Mouse (Mus musculus) megakaryocyte, embryonic 14.5 days (primary cell): ENCODE results near the gene Olfr1431. TPM values are rescaled to one million over a fixed set of nuclear protein-coding genes. Genes with fewer than 3 reads are reported as not detected.
"Not testable (repeated sequence)": the region's sequence is repeated elsewhere in the genome, so short reads cannot be mapped to it uniquely, and the experiment has no call there.

Experiments used
- H3K27me3 ChIP-seq: replicated peaks from 2 replicates; pipeline ENCODE3; 2012; ENCODE audit warnings: inconsistent platforms
- H3K36me3 ChIP-seq: replicated peaks from 2 replicates; pipeline ENCODE3; 2012; ENCODE audit warnings: low read length, inconsistent platforms, mixed read lengths
- H3K4me1 ChIP-seq: 2 replicates; pipeline ENCODE4 v1.6.1; 2012; ENCODE audit warnings: inconsistent platforms
- H3K4me3 ChIP-seq: replicated peaks from 2 replicates; pipeline ENCODE3; 2012; ENCODE audit warnings: moderate library complexity, mild to moderate bottlenecking, inconsistent platforms
- H3K9me3 ChIP-seq: 2 replicates; pipeline ENCODE4 v1.6.1; 2012; ENCODE audit warnings: inconsistent platforms
- FLI1 ChIP-seq: IDR thresholded peaks from 2 replicates; pipeline ENCODE4 v1.6.1; 2012; ENCODE audit warnings: low read length, inconsistent platforms, mixed read lengths
- GATA1 ChIP-seq: IDR thresholded peaks from 3 replicates; pipeline ENCODE4 v1.6.1; 2012; ENCODE audit warnings: mixed read lengths, low read length, inconsistent platforms, borderline replicate concordance
- polyA plus RNA-seq: library from polyadenylated mRNA; stranded (reverse); fragments of >175 nt; gene quantifications from 2 replicates; pipeline ENCODE4 v1.2.3, GENCODE M21; 2012; ENCODE audit warnings: low replicate concordance; ENCODE audit not compliant: insufficient read depth

Gene Olfr1431
- not detected in 2 replicates for polyA plus RNA-seq

GRCm38 (mm10) chr19:12200334-12200733 lies at the start of gene Olfr1431:
Gene Olfr1431, plus strand, starts transcription at chr19:12200634.
- no peaks in the 10 kb centered on the region for H3K4me1 ChIP-seq
- no peak for TF ChIP-seq GATA1
- TF ChIP-seq FLI1: no peak
- no peak within 1 kb of the TSS for H3K4me3 ChIP-seq
- H3K36me3 ChIP-seq: no peaks in the 10 kb centered on the region
- H3K9me3 ChIP-seq: no peaks in the 10 kb centered on the region
- no peaks in the 10 kb centered on the region for H3K27me3 ChIP-seq

- H3K4me1 ChIP-seq, H3K9me3 ChIP-seq, H3K36me3 ChIP-seq, H3K27me3 ChIP-seq, H3K4me3 ChIP-seq: not testable (repeated sequence)
Measured at GRCm38 (mm10) chr19:12170062-12170599, 30.3 kb upstream of the Olfr1431 start, which contains the start of gene Olfr1555-ps1. Gene Olfr1555-ps1, minus strand, starts transcription at chr19:12170112.

- not testable (repeated sequence) for H3K4me3 ChIP-seq, H3K36me3 ChIP-seq, H3K4me1 ChIP-seq, H3K27me3 ChIP-seq, H3K9me3 ChIP-seq
Measured at GRCm38 (mm10) chr19:12175431-12175830, 25.0 kb upstream of the Olfr1431 start.

GRCm38 (mm10) chr19:12199076-12199475 lies 1.4 kb upstream of the Olfr1431 start:
- not testable (repeated sequence) for H3K27me3 ChIP-seq, H3K4me1 ChIP-seq, H3K9me3 ChIP-seq, H3K36me3 ChIP-seq, H3K4me3 ChIP-seq

GRCm38 (mm10) chr19:12232496-12232895 lies 32.1 kb downstream of the Olfr1431 start, which contains the start of gene Olfr1432:
Gene Olfr1432, minus strand, starts transcription at chr19:12232596.
- H3K36me3 ChIP-seq, H3K4me3 ChIP-seq, H3K9me3 ChIP-seq, H3K27me3 ChIP-seq, H3K4me1 ChIP-seq: not testable (repeated sequence)

- no peaks in the 10 kb centered on the region for H3K9me3 ChIP-seq
- H3K4me3 ChIP-seq: no peak within 1 kb of the TSS
- H3K4me1 ChIP-seq: no peaks in the 10 kb centered on the region
- no peaks in the 10 kb centered on the region for H3K27me3 ChIP-seq
- no peak for TF ChIP-seq FLI1
- no peak for TF ChIP-seq GATA1
- no peaks in the 10 kb centered on the region for H3K36me3 ChIP-seq
Measured at GRCm38 (mm10) chr19:12241559-12241958, 41.1 kb downstream of the Olfr1431 start, which contains the start of gene Olfr262. Gene Olfr262, minus strand, starts transcription at chr19:12241659.

- no peaks in the 10 kb centered on the region for H3K4me1 ChIP-seq
- no peak within 1 kb of the TSS for H3K4me3 ChIP-seq
- TF ChIP-seq FLI1: no peak
- TF ChIP-seq GATA1: no peak
- H3K36me3 ChIP-seq: no peaks in the 10 kb centered on the region
- no peaks in the 10 kb centered on the region for H3K9me3 ChIP-seq
- no peaks in the 10 kb centered on the region for H3K27me3 ChIP-seq
Measured at GRCm38 (mm10) chr19:12260732-12261131, 60.3 kb downstream of the Olfr1431 start, which contains the start of gene Olfr235. Gene Olfr235, plus strand, starts transcription at chr19:12261032.

Other genes with a start within 250 kb of the Olfr1431 start
- 0.73 and 3.0 TPM in 2 replicates for gene Osbp, start 234.7 kb upstream of the Olfr1431 start, polyA plus RNA-seq
- not detected in 2 replicates for gene Olfr1423, start 159.3 kb upstream of the Olfr1431 start, polyA plus RNA-seq
- gene Olfr1424, start 138.0 kb upstream of the Olfr1431 start, polyA plus RNA-seq: not detected in 2 replicates
- gene Olfr1425, start 122.9 kb upstream of the Olfr1431 start, polyA plus RNA-seq: not detected in 2 replicates
- not detected in 2 replicates for gene Olfr1426, start 108.6 kb upstream of the Olfr1431 start, polyA plus RNA-seq
- not detected in 2 replicates for gene Olfr1427, start 97.3 kb upstream of the Olfr1431 start, polyA plus RNA-seq
- gene Olfr1428, start 84.7 kb upstream of the Olfr1431 start, polyA plus RNA-seq: not detected in 2 replicates
- not detected in 2 replicates for gene Olfr76, start 77.4 kb upstream of the Olfr1431 start, polyA plus RNA-seq
- not detected in 2 replicates for gene Olfr1555-ps1, start 30.5 kb upstream of the Olfr1431 start, polyA plus RNA-seq
- gene Olfr1432, start 32.0 kb downstream of the Olfr1431 start, polyA plus RNA-seq: not detected in 2 replicates
- gene Olfr262, start 41.0 kb downstream of the Olfr1431 start, polyA plus RNA-seq: not detected in 2 replicates
- gene Olfr235, start 60.4 kb downstream of the Olfr1431 start, polyA plus RNA-seq: not detected in 2 replicates
- not detected in 2 replicates for gene Olfr1434, start 79.2 kb downstream of the Olfr1431 start, polyA plus RNA-seq
- not detected in 2 replicates for gene Olfr1436, start 98.5 kb downstream of the Olfr1431 start, polyA plus RNA-seq
- not detected in 2 replicates for gene Olfr1437, start 124.5 kb downstream of the Olfr1431 start, polyA plus RNA-seq
- not detected in 2 replicates for gene Olfr1438-ps1, start 135.3 kb downstream of the Olfr1431 start, polyA plus RNA-seq
- not detected in 2 replicates for gene Olfr1440, start 186.6 kb downstream of the Olfr1431 start, polyA plus RNA-seq
- gene Olfr1441, start 216.8 kb downstream of the Olfr1431 start, polyA plus RNA-seq: not detected in 2 replicates
- not detected in 2 replicates for gene Pfpl, start 227.3 kb downstream of the Olfr1431 start, polyA plus RNA-seq